Mouse (Mus musculus) neural tube, embryonic 12.5 days (tissue): Measurements from ENCODE around the gene Luzp2. TPM values are rescaled to one million over a fixed set of nuclear protein-coding genes. Genes with fewer than 3 reads are reported as not detected.
A peak's percentile ranks its signal among the peaks of the same experiment; 100 is the strongest.
"Not testable (repeated sequence)": the region's sequence is repeated elsewhere in the genome, so short reads cannot be mapped to it uniquely, and the experiment has no call there.

ENCODE experiments used
- ATAC-seq: fragments of 200-750 bp; cut with Nextera tagmentation; 2 replicates; pipeline ENCODE4 v1.8.0; 2017; ENCODE audit warnings: low read depth, mild to moderate bottlenecking, moderate TSS enrichment, moderate library complexity; ENCODE audit not compliant: low FRiP score
- H3K27ac ChIP-seq: fragments of 300-500 bp; sonication (generic); 2 replicates; pipeline ENCODE4 v1.5.1; 2016
- H3K27me3 ChIP-seq: fragments of 300-500 bp; sonication (generic); replicated peaks from 2 replicates; pipeline ENCODE4 v1.6.1; 2016; ENCODE audit warnings: mild to moderate bottlenecking
- H3K36me3 ChIP-seq: fragments of 300-500 bp; sonication (generic); 2 replicates; pipeline ENCODE4 v1.6.1; 2016; ENCODE audit warnings: mild to moderate bottlenecking
- H3K4me1 ChIP-seq: fragments of 300-500 bp; sonication (generic); 2 replicates; pipeline ENCODE4 v1.6.1; 2016
- H3K4me2 ChIP-seq: fragments of 300-500 bp; sonication (generic); replicated peaks from 2 replicates; pipeline ENCODE4 v1.6.1; 2016; ENCODE audit warnings: mild to moderate bottlenecking
- H3K4me3 ChIP-seq: fragments of 300-500 bp; sonication (generic); 2 replicates; pipeline ENCODE4 v1.5.1; 2016
- H3K9ac ChIP-seq: fragments of 300-500 bp; sonication (generic); 2 replicates; pipeline ENCODE4 v1.6.1; 2016; ENCODE audit warnings: mild to moderate bottlenecking
- H3K9me3 ChIP-seq: fragments of 300-500 bp; sonication (generic); 2 replicates; pipeline ENCODE4 v1.6.1; 2016; ENCODE audit warnings: mild to moderate bottlenecking
- WGBS: fragments of 180-500 bp; shearing (Covaris S2); methylation state at CpG from one replicate; pipeline ENCODE4 v1.1.7; 2016; 5-methylcytosine and 5-hydroxymethylcytosine counted together
- polyA plus RNA-seq: library from polyadenylated mRNA; unstranded; fragments of >200 nt; fragmentation: Nextera tagmentation; extraction: Ambion mirVana; gene quantifications from 2 replicates; pipeline ENCODE4 v1.2.1, GENCODE M21; 2016

Luzp2 gene
- polyA plus RNA-seq, 1 experiment from 2014 or later: 8.5 TPM

GRCm38 (mm10) chr7:54893709-54894627 is 58.7 kb downstream of the Luzp2 start:
- Histone ChIP-seq H3K27me3 (no peaks in the 10 kb centered on the region), H3K4me2 (no peak overlapping the region), H3K36me3 (no peaks in the 10 kb centered on the region), H3K4me3 (no peak overlapping the region), H3K9me3 (no peaks in the 10 kb centered on the region), H3K9ac (no peak overlapping the region), H3K27ac (no peak overlapping the region), H3K4me1 (no peaks in the 10 kb centered on the region)
- ATAC-seq: no peak
- 70% methylated on average over 3 of the region's 3 CpGs for WGBS

GRCm38 (mm10) chr7:54898589-54898988 is 63.3 kb downstream of the Luzp2 start:
- Histone ChIP-seq H3K4me2 (no peak overlapping the region), H3K4me1 (no peaks in the 10 kb centered on the region), H3K36me3 (no peaks in the 10 kb centered on the region), H3K27ac (no peak overlapping the region), H3K9ac (no peak overlapping the region), H3K27me3 (no peaks in the 10 kb centered on the region), H3K9me3 (no peaks in the 10 kb centered on the region), H3K4me3 (no peak overlapping the region)
- peak; percentile 75; the same call in 1 of the 2 replicates for ATAC-seq
- WGBS: 74% methylated on average over 3 of the region's 3 CpGs

DNA sequence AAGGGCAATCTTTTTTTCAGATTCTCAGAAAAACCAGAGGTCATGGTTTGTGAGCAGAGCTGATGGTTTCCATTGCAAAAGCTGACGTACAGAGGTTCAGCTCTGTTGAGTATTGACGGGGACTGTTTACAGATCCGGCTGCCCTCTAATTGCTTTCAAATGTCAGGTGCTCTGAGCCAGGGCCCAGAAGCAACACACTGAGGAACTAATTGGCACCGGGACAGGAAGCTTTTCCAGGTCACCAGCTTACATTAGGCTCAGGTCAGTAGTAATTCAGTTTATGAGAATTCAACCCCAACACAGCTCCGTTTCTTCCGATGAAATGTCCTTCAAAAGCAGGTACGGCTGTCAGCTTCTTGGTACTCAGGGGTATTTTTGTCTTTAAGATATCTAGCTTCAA is 74.7 kb downstream of the Luzp2 start:
- Histone ChIP-seq H3K27me3 (no peaks in the 10 kb centered on the region), H3K27ac (no peak overlapping the region), H3K9ac (no peak overlapping the region), H3K4me1 (no peaks in the 10 kb centered on the region), H3K9me3 (no peaks in the 10 kb centered on the region), H3K36me3 (no peaks in the 10 kb centered on the region), H3K4me2 (no peak overlapping the region), H3K4me3 (no peak overlapping the region)
- whole genome bisulfite sequencing: 75% methylated on average over 7 of the region's 7 CpGs
- ATAC-seq: no peak

- no peak overlapping the region for H3K27ac ChIP-seq
- 55% methylated on average over 1 of the region's 1 CpGs for WGBS
- no peaks in the 10 kb centered on the region for H3K36me3 ChIP-seq
- ATAC-seq: no peak
- H3K9me3 ChIP-seq: no peaks in the 10 kb centered on the region
- no peak overlapping the region for H3K4me2 ChIP-seq
- H3K9ac ChIP-seq: no peak overlapping the region
- H3K4me3 ChIP-seq: no peak overlapping the region
- no peaks in the 10 kb centered on the region for H3K4me1 ChIP-seq
- no peaks in the 10 kb centered on the region for H3K27me3 ChIP-seq
These were observed 78.7 kb downstream of the Luzp2 start for GRCm38 (mm10) chr7:54914030-54914429.

- Histone ChIP-seq H3K4me1 (no peaks in the 10 kb centered on the region), H3K27me3 (no peaks in the 10 kb centered on the region), H3K9ac (no peak overlapping the region), H3K36me3 (no peaks in the 10 kb centered on the region), H3K4me3 (no peak overlapping the region), H3K9me3 (no peaks in the 10 kb centered on the region), H3K4me2 (no peak overlapping the region), H3K27ac (no peak overlapping the region)
- WGBS: 84% methylated on average over 3 of the region's 3 CpGs
- ATAC-seq: no peak
These were observed 86.7 kb downstream of the Luzp2 start for GRCm38 (mm10) chr7:54921991-54922390.

- Histone ChIP-seq H3K9ac (no peak overlapping the region), H3K4me1 (no peaks in the 10 kb centered on the region), H3K27ac (no peak overlapping the region), H3K4me2 (no peak overlapping the region), H3K9me3 (no peaks in the 10 kb centered on the region), H3K27me3 (no peaks in the 10 kb centered on the region), H3K36me3 (no peaks in the 10 kb centered on the region), H3K4me3 (no peak overlapping the region)
- 79% methylated on average over 2 of the region's 2 CpGs for WGBS
- no peak for ATAC-seq
These were observed 121.5 kb downstream of the Luzp2 start for GRCm38 (mm10) chr7:54956759-54957158.

DNA sequence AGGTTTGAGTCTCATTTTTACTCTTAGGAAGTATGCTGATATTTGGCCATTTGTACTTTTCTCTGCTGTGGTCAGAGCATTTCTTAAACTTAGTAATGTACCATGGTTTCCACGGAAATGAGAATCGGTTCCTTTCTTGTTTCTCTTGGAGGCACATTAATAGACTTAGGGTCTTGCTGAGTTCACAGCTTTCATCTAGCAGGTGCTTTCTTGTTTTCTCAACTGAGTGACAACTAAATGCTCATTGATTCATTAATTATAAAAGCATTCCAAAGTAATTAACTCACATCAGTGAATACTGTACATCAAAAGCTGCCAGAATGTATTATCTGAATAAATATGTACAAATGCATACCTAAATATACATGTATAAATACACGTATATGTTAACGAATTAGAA is 127.4 kb downstream of the Luzp2 start:
- H3K9me3 ChIP-seq: no peaks in the 10 kb centered on the region
- H3K4me3 ChIP-seq: no peak overlapping the region
- H3K27ac ChIP-seq: no peak overlapping the region
- 83% methylated on average over 4 of the region's 4 CpGs for WGBS
- H3K4me2 ChIP-seq: no peak overlapping the region
- no peak for ATAC-seq
- H3K27me3 ChIP-seq: no peaks in the 10 kb centered on the region
- no peak overlapping the region for H3K9ac ChIP-seq
- no peaks in the 10 kb centered on the region for H3K4me1 ChIP-seq
- H3K36me3 ChIP-seq: no peaks in the 10 kb centered on the region

DNA sequence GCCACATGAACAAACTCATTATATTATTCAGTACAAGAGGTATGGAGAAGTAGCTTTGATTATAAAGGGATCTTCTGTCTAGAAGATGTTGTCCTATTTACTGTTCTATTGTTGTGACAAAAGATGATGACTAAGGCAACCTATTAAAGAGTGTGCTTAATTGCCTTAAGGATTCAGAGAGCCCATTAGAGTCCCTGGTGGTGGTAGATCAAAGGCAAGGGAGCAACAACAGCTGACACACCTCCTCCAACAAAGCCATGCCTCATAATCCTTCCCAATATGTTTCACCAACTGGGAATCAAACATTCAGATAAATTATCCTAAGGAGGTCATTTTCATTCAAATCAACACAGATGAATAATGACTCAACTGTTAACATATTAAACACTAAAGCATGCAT is 142.1 kb downstream of the Luzp2 start:
- 0 out of 2 replicates have a peak, but pooled peaks cover 3% of the 10 kb centered on the region for H3K9me3 ChIP-seq

DNA sequence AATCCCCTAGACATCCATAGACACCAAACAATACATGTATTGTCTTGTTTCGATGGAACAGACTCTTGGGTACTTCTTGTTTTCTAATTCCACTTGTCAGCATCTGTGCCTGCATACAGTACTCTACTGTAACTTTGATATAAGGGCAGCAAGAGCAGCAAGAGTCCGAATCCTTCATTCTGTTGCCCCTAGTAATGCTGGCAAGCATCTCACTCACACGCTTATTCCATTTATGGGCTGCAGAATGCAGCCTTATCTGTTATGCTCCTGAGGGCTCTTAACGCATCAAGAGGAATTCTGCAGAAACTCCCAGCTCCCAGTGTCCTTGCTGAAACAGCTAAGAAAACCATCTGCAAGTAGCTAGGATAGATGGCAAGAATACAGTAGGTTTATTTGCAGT is 145.3 kb downstream of the Luzp2 start:
- ATAC-seq: no peak
- no peaks in the 10 kb centered on the region for H3K4me1 ChIP-seq
- H3K9me3 ChIP-seq: no peaks in the 10 kb centered on the region
- H3K4me2 ChIP-seq: no peak overlapping the region
- WGBS: 82% methylated on average over 4 of the region's 4 CpGs
- no peak overlapping the region for H3K4me3 ChIP-seq
- no peak overlapping the region for H3K27ac ChIP-seq
- H3K9ac ChIP-seq: no peak overlapping the region
- no peaks in the 10 kb centered on the region for H3K27me3 ChIP-seq
- no peaks in the 10 kb centered on the region for H3K36me3 ChIP-seq

More for the DNA sequence above, 142.1 kb downstream of the Luzp2 start:
- Histone ChIP-seq H3K27me3 (no peaks in the 10 kb centered on the region), H3K4me2 (no peak overlapping the region), H3K4me1 (no peaks in the 10 kb centered on the region), H3K4me3 (no peak overlapping the region), H3K36me3 (no peaks in the 10 kb centered on the region), H3K27ac (no peak overlapping the region), H3K9ac (no peak overlapping the region)
- ATAC-seq: no peak

- H3K27me3 ChIP-seq: no peaks in the 10 kb centered on the region
- 65% methylated on average over 2 of the region's 2 CpGs for WGBS
These were observed 165.1 kb downstream of the Luzp2 start for GRCm38 (mm10) chr7:55000397-55000796.

DNA sequence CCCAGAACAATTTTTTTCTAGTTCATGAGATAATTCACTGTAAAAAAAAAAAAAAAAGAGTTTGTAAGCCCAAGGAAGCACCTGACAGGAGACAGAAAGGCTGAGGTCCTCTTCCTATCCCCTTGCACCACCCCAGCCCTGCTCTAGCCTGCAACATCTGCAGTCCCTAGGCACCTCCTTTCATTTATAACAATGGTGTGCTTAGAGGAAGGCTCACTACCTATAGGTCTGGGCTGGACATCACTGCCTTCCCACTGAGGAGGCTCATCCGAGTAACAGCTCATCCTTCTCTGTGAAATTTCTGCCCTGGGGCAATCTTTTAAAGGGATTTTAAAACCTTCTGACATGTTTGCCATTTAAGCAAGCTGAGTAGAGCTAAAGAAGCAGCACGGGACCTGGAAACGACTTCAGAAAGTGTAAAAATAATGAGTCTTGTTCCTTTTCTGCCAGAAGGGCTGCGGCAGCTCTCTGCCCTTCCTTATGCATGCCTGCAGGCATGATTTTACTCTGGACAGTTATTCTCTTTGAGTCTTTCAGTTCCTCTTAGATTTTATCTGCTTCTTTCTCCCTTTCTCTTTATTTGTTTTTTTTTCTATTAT is 174.0 kb downstream of the Luzp2 start:
- H3K36me3 ChIP-seq: no peaks in the 10 kb centered on the region
- 58% methylated on average over 4 of the region's 4 CpGs for WGBS
- no peaks in the 10 kb centered on the region for H3K9me3 ChIP-seq
- H3K4me3 ChIP-seq: no peak overlapping the region
- no peaks in the 10 kb centered on the region for H3K4me1 ChIP-seq
- no peak overlapping the region for H3K27ac ChIP-seq
- ATAC-seq: no peak
- H3K4me2 ChIP-seq: no peak overlapping the region
- H3K9ac ChIP-seq: no peak overlapping the region
- no peaks in the 10 kb centered on the region for H3K27me3 ChIP-seq

More at GRCm38 (mm10) chr7:55000397-55000796, 165.1 kb downstream of the Luzp2 start:
- H3K4me2 ChIP-seq: no peak overlapping the region
- no peak for ATAC-seq
- no peak overlapping the region for H3K9ac ChIP-seq
- no peak overlapping the region for H3K4me3 ChIP-seq
- H3K9me3 ChIP-seq: no peaks in the 10 kb centered on the region
- no peak overlapping the region for H3K27ac ChIP-seq
- no peaks in the 10 kb centered on the region for H3K4me1 ChIP-seq
- H3K36me3 ChIP-seq: no peaks in the 10 kb centered on the region

- not testable (repeated sequence) for H3K9me3 ChIP-seq, H3K9ac ChIP-seq, H3K36me3 ChIP-seq, H3K27ac ChIP-seq, H3K4me3 ChIP-seq, H3K4me2 ChIP-seq, H3K27me3 ChIP-seq, H3K4me1 ChIP-seq, ATAC-seq
- WGBS: 94% methylated on average over 1 of the region's 2 CpGs
These were observed 298.6 kb downstream of the Luzp2 start for GRCm38 (mm10) chr7:55133850-55134249.
